Mouse (Mus musculus) gastrocnemius, postnatal 14 days (tissue): ENCODE results near the gene Kif17. TPM values are rescaled to one million over a fixed set of nuclear protein-coding genes. Genes with fewer than 3 reads are reported as not detected.

Experiments used
- DNase-seq: peaks from one replicate; pipeline ENCODE4 v3.0.0; 2021; ENCODE audit warnings: mixed read lengths
- intact Hi-C: fragments of 180-260 bp; cut with DNase I; formaldehyde crosslinking; loops from one replicate; pipeline ENCODE4 v1.15.1; 2025; ENCODE audit warnings: low total_unique reads
- long read RNA-seq, 2 experiments: library from polyadenylated mRNA; stranded (forward); transcript quantifications; one replicate each; pipeline ENCODE4 v2.0.0; 2021
- total RNA-seq, 2 experiments: library from RNA; stranded (reverse); gene quantifications; 2 replicates each; pipeline ENCODE4 v1.2.3; 2021

The Kif17 gene
- not detected for total RNA-seq
- long read RNA-seq, experiment 1 = 0 reads
- long read RNA-seq, experiment 2, partial matches to known transcripts = 0 of 1 reads
- long read RNA-seq, experiment 2, other reads (novel, unspliced or antisense) = 1 of 1 reads

DNA sequence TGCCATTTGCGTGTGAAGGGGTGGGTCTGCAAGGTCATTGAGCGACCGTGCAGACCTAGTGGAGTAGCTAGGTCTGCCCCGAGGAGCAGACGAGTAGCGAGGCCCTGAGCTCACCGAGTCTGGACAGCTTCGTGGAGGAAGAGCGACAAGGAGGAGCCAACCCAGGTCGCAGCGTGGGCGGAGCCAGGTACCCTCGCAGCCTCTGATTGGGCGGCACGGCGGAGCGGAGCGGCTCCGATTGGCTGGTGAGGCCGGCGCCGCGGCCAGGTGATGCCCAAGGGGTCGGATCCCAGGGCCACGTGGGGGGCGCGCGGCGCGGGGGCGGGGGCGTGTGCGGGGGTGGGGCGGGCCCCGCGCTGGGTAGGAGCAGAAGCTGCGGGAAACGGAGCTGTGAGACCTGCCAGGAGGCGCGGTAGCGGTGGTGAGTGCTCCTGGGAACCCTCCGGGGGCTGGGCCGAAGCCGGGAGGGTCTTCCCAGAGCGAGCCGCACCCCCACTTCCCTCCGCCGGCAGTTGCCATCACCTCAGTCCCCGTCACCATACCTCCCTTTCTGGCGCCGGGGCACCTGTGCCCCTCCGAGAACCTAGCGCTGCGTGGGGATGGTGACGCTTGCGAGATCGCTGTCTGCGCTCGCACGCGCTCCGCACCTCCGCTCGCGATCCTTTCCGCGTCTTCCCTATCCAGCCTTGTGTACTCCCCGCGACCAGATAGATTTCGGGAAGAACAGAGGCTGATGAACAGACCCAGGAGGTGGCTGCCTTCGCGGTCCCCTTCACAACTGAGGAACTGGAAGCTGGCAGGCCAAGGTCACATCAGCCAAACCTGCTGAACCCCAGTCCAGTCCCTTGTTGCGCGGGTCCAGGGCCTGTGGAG is at the start of gene Kif17, which contains the start of gene Sh2d5:
Kif17 (plus strand) TSS at position 348 of the 873 bp plus-strand sequence.
Sh2d5 (plus strand) TSS at position 316 of the 873 bp plus-strand sequence.
- intact Hi-C loops = no loop called here
- peak; percentile 46 for DNase-seq

DNA sequence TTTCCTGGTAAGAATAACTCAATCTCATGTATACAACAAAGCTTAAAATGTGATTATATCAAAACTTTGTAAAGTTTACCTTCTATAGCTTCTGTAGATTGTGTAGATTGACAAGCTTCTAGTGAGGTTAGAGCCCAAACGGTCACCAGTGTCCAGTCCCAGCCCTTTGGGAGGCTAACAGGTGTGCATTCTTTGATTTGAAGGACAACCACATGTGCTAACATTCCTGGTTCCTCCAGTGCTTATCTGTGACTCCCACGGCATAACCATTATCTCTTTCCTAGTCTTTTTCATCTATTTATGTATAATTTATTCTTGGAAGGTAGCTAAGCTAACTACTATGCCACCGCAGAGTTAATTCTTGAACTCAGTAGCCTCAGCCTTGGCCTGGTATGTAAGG is 49.5 kb upstream of the Kif17 start:
- no peak for DNase-seq
- intact Hi-C loops = no loop called here

DNA sequence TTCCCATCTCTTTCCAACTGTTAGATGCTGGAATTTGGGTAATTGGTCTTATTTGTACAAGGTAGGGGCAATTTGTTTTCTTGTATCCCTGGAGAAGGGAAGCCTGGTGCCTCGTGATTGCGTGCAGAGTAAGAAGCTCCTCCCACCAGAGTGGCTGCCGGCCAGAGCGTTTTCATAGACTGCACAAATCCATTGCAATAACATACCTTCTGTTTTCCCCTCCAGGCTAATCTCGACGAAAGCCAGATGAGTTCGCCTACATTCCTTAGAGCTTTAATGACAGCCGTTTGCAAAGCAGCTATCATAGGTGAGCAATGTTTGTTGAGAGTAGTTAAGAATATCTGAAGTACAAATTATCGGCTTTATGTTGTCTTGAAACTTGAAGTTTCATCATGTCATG is 48.5 kb upstream of the Kif17 start:
- intact Hi-C loops = no loop called here
- DNase-seq = no peak

DNA sequence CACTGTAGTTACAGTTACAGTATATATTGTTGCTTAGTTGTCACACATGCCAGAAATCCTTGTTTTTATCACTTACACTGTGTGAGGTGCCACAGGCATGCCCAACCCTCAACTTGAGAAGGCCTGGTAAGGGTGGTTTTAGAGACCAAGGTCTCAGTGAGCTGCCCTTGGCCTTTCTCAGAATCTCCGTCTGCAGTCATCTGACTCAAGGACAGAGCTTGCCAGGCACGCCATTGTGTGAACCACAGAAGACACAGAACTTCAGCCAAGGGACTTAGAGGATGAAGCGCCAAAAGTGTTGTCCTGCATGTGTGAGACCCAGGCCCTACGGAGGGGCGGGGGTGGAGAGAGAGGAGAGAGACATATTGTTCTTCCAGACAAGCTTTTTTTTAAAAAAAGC is 40.1 kb upstream of the Kif17 start:
- intact Hi-C loops = no loop called here
- no peak for DNase-seq

DNA sequence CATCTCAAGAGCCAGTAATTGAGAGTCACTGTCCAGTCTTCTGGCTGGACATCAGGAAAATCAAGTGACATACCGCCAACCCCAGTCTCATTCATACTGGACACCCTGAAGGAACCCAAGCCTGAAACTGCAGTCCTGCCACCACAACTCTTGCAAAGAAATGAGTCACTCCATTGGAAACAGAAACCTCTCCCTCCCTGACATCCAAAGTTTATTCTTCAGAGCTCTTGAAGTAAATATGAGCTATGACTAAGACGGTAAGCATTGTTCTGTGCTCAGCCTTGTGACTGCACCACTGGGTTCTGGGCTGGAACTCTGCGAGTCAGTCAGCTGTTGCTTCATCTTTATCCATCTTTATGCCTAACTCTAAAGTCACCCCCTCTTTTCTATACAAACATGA is 36.4 kb upstream of the Kif17 start:
- DNase-seq = no peak
- intact Hi-C loops = no loop called here

DNA sequence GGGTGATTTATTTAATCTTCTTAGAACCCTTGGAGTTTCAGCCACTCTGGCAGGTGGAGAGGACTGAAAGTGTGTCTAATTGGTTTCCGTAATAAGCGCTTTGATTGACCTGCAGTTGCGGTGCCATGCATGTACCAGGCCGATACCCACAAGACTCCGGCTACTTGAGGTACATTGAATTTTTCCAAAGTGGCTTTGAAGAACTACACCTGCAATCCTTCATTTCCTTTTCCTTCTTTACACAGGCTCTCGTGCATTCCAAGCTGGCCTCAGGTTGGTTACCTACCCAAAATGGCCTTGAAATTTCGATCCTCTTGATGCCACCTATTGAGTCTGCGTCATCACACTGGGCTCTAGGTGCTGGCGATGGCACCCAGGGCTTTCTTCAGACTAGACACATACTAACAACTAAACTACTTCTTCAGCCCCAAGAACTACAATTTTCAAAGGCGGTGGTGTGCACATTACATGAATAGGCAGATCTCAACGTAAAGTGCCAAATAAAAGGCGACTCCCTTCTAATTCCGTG is 34.5 kb upstream of the Kif17 start:
- no peak for DNase-seq

DNA sequence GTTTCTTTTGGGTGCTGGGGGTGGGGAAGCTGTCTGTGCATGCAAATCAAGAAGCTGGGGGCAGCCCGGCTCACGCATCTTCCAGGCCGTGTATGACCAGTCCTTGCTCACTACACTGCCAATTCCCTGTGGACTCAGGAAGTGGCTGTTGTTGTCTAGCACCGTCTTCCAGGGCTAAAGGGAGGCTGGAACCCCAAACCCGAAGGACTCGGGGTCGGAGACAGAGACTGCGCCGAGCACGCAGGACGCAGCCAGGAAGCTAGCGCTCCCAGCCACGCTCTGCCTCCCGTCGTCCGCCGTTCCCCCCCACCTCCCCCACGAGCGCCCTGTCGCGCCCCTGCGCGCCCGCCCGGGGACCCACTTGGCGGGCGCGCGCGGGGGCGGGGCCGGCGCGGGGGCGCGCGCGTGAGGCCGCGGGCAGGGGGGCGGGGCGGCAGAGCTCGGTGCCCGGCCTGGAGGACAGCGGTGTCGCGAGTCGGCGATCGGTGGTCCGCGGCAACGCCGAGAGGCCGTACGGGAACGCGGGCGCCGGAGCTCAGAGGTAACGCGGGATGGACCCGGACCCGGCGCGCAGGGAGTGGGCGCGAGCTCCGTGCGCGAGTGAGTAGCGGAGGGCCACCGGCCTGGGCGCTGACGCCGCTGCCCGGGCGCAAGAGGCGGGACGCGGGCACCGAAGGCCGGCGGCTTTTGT is 33.9 kb upstream of the Kif17 start, which contains the start of gene Hp1bp3:
Hp1bp3 (plus strand) TSS at position 97 of the 691 bp plus-strand sequence.
- intact Hi-C loops = no loop called here
- peak; percentile 78 for DNase-seq

More for the DNA sequence above, 34.5 kb upstream of the Kif17 start:
- intact Hi-C loops = no loop called here

DNA sequence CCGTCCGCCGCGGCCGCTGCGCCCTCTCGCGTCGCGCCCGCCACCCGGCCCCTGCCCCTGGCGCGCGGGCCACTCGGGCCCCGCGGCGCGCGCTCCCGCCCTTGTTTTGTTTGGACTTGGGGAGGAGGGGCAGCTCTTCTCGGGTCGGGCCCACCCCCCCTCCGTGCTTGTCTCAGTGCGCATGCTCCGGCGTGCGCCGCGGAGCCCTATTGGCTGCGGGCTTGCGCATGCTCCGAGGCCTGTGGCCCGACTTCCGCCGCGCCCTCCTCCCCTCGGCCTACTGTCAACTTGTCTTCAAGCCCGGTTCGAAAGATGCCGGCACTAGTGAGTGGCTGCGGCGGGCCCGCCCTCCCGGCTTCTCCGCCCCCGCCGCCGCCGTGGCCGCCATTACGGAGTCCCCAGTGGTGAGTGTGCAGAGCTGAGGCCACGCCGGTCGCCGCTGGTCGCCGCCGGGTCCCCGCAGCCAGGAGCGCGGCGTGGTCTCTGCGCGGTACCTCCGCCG is 33.3 kb upstream of the Kif17 start:
- intact Hi-C loops = no loop called here
- peak; percentile 98 for DNase-seq

DNA sequence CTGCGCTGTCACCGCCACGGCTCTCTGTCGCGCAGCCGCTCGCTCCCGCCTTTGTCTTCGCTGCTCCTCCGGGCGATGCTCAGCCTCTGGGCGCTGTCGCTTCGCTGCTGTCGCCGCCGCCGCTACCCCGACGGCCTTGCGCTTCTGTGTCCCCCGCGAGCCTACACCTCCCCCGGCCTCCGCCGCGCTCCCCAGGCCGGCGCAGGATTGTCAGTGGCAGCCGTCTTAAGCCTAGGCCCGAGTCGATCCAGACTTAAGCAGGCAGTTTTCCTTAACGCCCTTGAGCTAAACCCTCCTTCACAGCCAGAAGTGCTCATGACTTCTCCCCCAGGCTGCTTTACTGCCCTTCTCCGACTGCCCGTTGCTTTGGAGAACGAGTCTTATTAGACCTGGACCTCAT is 32.8 kb upstream of the Kif17 start:
- DNase-seq = no peak
- intact Hi-C loops = no loop called here

DNA sequence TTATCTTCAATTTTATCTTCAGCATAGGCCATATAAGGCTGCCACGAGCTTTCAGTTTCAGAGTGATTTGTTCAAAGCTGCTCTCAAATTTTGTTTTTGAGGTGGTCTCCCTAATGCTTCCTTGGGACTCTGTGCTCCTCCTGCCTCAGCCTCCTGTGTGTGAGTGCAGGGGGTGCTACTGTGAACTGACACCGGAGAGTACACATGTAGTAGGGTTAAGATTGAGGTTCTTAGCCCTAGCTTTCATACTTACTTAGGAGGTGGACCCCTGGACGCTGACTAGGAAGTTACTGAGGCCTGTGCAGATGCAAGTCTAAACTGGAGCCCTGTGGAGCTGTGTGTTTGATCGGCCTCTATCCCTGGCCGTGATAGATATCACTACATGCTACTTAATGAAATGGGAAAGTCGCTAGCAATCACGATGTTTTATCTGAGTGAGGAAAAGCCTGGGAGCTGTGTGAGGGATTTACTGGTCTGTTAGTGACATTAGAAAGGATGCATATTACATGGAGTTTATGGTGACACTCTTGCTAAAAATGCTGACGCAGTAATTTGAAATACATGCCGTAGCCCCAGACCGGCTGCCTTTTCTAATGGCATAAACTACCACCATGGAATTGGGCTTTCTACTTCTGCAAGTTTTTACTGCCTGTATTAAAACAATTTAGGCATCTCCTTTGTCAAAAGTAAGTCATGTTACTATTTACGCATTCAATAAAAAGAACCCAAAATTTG is 32.1 kb upstream of the Kif17 start:
- no peak for DNase-seq
- intact Hi-C loops = no loop called here

DNA sequence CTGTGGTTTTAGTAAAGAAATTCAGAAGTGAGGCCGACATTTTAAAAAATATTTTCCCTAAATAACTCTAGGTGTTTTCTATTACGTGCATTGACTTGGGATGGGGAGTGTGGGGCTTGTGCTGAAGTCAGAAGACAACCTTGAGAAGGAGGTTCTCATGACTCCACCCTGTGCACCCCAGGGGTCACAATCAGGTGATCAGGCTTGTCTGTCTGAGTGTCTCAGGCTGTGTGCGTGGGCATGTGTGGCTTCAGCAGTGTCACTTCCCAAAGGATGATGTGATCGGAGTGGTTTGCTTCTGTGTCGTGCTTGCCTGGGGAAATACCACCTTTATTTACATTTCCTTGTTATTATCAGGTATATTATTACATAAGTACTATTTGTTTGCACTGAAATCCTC is 30.9 kb upstream of the Kif17 start:
- DNase-seq = no peak
- intact Hi-C loops = no loop called here

DNA sequence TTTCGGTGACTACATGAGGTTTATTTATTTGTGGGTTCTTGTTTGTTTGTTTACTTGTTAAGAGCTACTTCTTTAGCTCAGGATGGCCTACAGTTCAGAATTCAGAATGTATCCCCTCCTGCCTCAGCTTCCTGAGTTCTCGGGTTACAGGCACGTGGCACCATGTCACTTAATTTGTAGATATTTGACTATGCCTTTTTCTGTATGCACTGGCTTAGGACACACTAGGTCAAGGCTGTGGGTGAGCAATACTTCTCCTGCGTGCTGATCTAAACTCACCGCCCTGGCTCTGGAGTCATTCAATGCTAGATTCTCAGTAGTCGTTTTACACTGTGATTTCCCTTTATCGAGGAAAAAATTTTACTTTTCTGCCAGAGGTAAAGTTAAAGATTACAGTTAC is 29.5 kb upstream of the Kif17 start:
- DNase-seq = no peak

DNA sequence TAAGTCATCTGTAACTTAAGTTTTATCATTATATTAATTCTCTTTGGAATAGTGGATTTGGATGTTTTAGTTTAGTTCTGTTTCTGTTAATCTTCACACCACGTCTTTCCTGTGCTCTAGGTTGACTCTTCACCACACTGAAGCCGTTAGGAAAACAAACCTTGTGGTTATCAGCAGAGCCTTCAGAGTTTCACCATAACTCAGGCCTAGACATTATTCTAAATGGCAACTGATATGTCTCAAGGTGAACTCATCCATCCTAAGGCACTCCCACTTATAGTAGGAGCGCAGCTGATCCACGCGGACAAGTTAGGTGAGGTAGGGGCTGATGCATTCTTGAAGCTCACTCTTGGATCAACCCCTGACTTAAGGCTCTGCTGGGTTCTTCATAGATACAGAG is 28.8 kb upstream of the Kif17 start:
- no peak for DNase-seq
- intact Hi-C loops = no loop called here

More for the DNA sequence above, 29.5 kb upstream of the Kif17 start:
- intact Hi-C loops = no loop called here

DNA sequence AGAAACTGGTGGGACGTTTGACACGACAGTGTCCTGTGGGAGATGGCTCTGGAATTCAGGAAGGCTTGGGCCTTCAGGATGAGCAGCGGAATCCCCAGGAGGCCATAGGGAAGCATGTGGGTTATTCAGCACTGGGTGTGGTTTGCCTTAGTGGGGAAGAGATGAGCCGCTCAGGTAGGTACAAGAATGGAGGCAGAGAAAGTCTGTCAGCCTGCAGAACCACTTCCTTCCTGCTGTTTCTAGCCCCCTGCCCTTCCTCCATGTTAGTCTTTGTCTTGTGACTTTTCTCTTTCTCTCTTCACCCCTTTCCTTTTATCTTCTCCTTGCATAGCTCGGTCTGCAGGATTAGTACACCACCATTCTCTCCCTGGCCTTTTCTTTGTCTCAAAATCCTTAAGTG is 27.8 kb upstream of the Kif17 start:
- no peak for DNase-seq
- intact Hi-C loops = no loop called here

DNA sequence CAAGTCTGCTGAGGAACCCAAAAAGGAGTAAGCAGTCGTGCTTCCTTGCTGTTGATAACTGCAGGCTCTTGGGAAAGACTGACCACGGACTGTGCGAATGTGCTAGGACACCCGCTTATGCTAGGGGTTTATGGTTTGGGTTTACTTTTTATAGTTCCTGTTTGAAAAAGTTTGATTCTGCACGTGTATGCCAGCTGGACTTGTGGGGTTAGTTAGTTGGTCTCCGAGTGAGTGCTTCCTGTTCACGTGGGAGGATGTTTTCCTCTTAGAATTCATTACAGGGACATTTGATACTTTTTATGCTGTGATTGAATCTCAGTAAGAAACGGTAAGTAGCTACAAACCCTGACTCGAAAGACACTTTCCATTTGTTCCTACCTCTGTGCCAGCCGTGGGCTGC is 26.6 kb upstream of the Kif17 start:
- no peak for DNase-seq
- intact Hi-C loops = no loop called here

DNA sequence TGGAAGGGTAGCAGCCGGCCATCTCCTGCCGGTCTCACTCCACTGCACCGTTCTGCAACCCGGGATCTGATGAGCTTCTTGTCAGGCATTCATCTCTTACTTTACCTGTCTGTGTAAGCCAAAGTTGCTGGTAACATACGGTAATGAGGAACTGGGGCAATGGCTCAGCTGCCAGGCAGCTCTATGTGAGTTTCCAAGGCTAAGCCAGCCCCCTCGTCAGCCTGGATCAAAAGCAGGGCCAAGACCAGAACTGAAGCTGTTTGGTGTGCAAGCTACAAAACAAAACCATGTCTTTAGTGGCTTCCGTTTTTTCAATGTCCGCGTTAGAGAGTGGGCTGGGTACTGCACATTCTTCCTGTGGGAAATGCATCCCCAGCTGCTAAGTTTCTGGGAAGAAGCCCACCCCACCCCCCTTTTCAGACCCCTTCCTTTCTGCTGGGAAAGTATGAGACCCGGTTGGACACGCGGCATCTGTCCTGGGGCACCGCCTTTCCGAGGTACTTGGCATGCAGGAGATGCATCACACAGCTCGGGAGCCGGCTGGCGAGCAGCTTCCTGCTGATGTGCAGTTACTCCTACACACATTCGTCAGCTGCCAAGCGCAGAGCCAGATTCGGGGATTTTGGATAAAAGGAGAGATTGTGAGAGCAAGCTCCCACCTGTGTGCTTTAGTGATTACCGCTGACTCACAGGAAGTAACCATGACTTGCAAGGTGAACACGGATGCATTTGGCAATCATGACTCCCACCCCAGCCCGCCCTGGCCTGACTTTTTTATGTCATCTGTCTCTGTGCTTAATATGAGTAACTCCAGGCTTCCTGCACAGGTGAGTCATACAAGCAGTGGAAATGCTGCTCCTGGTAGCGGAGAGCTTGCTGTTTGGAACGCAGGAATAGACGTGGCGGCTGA is 3.2 kb upstream of the Kif17 start:
- DNase-seq = no peak

DNA sequence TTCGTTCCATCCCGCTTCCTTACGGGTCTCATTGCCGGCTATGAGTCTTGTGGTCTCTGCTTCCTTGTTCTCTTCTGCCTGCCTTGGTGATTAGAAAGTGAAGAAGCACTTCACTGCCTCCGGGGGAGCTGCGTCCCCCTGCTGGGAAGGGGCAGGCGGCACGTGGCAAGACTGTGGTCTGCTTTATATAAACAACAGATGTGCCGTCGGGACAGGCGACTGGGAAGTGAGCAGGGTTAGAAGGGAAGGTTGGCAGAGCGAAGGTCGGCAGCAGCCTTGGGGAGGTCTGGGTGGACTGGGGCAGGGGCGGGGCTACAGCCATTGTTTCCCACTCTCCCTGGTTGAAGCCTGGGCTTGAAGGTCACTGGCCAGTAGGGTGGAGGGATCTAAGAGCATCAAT is 1.6 kb downstream of the Kif17 start:
- intact Hi-C loops = no loop called here
- no peak for DNase-seq

More for the DNA sequence above, 3.2 kb upstream of the Kif17 start:
- intact Hi-C loops = no loop called here

DNA sequence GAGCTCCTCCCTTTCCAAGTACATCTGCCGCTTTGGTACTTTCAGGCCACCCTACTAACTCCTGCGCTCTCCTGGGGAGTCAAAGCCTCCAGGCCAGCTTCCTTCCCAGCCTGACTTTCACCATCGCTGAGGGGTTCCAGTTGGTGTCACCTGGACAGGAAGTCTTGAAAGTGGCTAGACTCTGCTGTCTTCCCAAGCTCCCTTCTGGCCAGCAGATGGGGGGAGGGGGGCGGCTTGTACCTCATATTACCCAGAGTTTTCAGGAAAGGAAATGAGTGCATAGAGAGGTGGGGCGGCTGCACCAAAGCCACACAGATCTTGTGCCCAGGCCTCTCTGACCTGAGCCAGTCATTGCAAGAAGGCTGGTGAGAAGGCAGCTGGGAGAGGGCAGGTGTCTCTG is 2.0 kb downstream of the Kif17 start:
- intact Hi-C loops = no loop called here
- no peak for DNase-seq
